Mouse (Mus musculus): ENCODE data around the gene Rspo3.
A peak's percentile ranks its signal among the peaks of the same experiment; 100 is the strongest.

Gene Rspo3

GRCm38 (mm10) chr10:29535546-29536260 lies at the start of gene Rspo3:
TSS of gene Rspo3 (minus strand) at chr10:29535867.
- DNase-seq (ENCODE audit: low spot score), result peak; percentile 15

DNA sequence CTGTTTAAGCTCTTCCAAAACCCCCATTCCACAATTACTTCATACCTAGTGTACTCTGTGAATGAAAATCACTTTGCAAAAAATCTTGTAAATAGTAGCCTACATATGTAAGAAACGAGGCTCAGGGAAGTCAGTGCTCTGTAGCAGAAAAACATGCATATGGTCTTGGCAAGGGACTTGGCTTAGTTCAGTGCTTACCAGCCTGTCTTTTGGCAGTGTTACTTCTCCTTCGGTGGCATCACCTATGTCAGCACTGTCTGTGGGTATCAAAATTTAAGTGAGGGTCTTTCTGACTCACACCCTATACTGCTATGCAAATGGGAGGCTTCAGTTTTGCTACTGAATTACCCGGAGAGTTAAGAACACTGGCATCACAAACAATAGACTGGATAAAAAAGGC lies 46.3 kb upstream of the Rspo3 start:
- DNase-seq (ENCODE audit: low spot score), result no peak

- DNase-seq (ENCODE audit: low spot score), result peak; percentile 17
These were observed 45.8 kb upstream of the Rspo3 start for GRCm38 (mm10) chr10:29581476-29581875.

GRCm38 (mm10) chr10:29555983-29556382 lies 20.3 kb upstream of the Rspo3 start:
- DNase-seq (ENCODE audit: low spot score), result no peak

GRCm38 (mm10) chr10:29554365-29554764 lies 18.7 kb upstream of the Rspo3 start:
- peak; percentile 9 for DNase-seq (ENCODE audit: low spot score)

GRCm38 (mm10) chr10:29542982-29543381 lies 7.3 kb upstream of the Rspo3 start:
- no peak for DNase-seq (ENCODE audit: low spot score)

- no peak for DNase-seq (ENCODE audit: low spot score)
These were observed 3.8 kb upstream of the Rspo3 start for GRCm38 (mm10) chr10:29539516-29539915.

DNA sequence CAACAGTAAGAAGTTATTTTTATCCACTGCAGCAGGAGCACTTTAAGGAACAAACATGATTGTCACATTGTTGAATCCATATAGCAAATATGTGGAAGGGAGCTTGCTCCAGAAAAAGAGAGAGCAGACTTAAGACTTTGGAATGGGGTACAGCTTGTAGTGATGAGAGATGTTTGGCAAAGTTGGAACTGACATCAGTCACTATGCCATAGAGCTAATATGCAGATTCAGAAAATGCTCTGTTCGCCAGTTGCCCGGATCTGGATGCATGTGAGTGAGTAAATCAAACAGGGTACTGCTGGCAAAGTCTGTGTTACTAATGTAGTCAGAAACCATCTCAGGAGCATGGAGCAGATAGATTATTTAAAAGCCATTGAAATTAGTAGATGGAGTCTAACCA lies 3.1 kb upstream of the Rspo3 start:
- DNase-seq (ENCODE audit: low spot score), result no peak

- no peak for DNase-seq (ENCODE audit: low spot score)
These were observed 838 bp downstream of the Rspo3 start for GRCm38 (mm10) chr10:29534830-29535227.

DNA sequence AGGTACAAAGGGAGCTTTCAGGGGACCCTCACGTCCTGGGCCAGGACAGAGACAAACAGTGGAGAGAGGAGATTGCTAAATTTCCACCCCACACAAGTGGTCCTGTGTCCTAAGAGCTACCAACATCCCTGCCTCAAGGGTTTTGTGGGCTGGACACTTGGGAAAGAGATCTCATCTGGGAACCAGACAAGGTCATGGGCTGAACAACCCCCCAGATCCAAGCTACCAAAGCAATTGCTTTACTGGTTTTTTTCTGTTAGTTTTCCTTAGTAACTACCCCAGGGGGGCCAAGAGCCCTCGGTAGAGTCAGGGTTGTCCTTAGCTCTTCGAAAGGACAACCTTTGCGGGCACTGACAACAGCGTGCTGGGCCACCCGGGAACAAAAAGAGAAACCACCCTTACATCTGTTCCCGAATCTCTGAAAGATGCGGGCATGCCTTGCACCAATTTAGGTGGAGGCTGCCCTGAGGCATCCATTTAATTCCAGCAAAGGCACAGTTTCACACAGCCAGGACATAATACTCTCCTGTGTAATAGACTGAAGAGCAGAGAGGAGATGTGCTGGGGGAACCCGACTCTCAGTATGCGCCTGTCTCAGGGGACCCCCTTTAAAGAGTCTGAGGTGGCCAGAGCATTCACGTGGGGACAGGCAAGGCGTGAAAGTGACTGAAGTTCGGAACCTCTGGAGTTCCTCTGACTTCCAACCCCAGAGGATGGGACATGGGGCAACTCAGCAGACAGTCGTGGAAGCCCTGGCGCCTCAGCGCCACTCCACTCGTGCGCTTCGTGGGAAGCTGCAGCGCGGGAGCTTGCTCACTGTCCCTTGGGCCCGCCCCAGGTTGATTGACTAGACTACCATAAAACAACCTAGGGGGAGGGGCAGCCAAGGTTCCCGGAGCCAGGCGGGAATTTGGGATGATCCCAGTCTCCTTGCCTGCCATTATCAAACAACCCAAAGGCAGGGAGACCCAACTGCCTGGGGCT lies 1.5 kb downstream of the Rspo3 start:
- peak; percentile 33 for DNase-seq (ENCODE audit: low spot score)

GRCm38 (mm10) chr10:29532821-29533715 lies 2.6 kb downstream of the Rspo3 start:
- DNase-seq (ENCODE audit: low spot score), result peak; percentile 77

GRCm38 (mm10) chr10:29513563-29513962 lies 22.1 kb downstream of the Rspo3 start:
- DNase-seq (ENCODE audit: low spot score), result no peak

DNA sequence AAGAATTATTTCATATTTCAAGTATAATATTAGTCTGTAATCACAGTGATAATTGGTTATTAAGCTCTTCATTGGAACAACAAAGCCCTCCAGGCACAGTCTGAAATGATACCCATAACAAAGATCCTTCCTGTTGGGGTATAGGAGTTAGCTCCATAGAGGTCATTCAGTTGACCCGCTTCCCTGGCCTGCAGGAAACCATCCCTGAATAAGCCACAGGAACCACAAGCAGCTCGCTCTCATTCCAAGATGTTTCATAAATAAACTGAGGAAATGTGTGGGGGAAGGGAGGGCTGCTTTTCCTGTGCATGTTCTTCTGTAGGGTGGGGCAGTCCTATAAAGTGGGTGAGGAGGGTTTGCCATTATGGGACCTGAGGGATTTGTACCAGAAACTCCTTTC lies 27.5 kb downstream of the Rspo3 start:
- no peak for DNase-seq (ENCODE audit: low spot score)

- DNase-seq (ENCODE audit: low spot score), result no peak
These were observed 38.4 kb downstream of the Rspo3 start for GRCm38 (mm10) chr10:29497205-29497822.

- DNase-seq (ENCODE audit: low spot score), result no peak
These were observed 41.7 kb downstream of the Rspo3 start for GRCm38 (mm10) chr10:29493996-29494395.

DNA sequence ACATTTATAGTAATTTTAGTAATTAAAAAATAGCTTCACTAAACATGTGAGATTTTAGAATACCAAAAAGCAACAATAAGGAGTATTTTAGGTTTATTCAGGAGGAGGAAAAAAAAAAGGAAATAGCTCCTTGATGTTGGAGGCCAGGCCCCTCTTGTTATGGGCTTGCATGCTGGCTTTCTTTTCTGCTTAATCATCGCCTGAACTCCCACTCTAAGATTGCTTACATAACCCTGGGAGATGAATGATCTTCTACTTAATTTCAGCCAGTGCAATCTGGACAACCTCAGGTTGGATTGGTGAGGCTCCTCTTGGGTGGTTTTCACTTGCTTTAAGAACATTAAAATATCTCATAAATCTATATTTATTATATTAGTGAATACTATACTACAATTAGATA lies 54.7 kb downstream of the Rspo3 start:
- no peak for DNase-seq (ENCODE audit: low spot score)

DNA sequence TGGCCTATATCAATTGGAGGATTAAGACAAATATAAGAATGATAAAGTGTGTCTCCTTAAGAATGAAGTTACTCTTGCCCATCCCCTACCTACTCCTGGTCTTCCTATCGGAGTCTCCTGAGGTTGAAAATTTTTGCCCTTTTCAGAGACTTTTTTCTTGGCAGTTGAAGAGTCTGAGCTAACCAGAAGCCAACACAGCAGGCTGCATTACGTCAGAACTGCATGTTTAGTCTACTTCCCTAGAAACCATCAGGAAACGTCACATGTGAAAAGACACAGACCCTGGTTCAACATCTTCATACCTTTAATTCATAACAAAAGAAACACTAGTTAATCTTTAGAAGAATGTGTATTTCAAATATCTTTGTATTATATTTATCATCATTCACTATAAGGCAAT lies 56.3 kb downstream of the Rspo3 start:
- no peak for DNase-seq (ENCODE audit: low spot score)

GRCm38 (mm10) chr10:29470454-29470853 lies 65.2 kb downstream of the Rspo3 start:
- no peak for DNase-seq (ENCODE audit: low spot score)

DNA sequence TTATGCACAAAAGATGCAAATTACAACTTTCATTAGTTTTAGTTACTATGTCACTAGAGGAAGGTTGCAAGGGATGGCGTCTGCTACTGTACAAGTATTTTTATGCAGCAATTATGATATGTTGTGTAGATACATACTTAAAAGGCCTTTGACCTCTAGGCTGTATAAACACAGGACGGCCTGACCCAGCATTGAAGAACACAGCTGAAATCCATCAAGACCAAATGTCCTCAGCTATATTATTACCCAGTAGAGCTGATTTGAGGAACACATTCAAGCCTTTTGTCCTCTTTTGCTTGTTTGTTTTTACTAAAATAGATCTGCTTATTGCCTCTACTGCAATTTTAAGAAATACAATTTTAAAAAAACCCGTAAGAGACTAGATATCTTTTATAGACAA lies 75.6 kb downstream of the Rspo3 start:
- DNase-seq (ENCODE audit: low spot score), result no peak

- DNase-seq (ENCODE audit: low spot score), result no peak
These were observed 76.0 kb downstream of the Rspo3 start for GRCm38 (mm10) chr10:29459632-29460031.

GRCm38 (mm10) chr10:29445076-29445475 lies 90.6 kb downstream of the Rspo3 start:
- DNase-seq (ENCODE audit: low spot score), result no peak

DNA sequence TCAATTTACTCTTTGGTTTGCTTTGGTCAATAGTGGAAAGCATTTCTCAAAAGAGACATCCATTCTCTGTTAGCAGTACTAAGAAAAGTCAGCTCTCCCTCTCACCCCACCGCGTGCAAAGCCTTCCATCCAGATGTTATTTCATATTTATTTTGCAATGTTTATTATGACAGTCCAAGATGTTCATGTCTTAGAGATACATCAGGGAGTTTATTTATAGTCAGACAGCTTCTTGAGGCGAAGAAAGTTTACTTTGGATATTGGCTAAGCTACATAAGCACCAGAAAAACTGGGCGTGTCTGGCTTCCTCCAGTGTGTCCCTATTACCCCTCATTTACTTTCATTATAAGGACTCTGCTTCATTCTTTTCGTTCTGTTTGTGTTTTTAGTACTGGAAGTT lies 94.4 kb downstream of the Rspo3 start:
- no peak for DNase-seq (ENCODE audit: low spot score)

All from layer of hippocampus, adult 11-12 months (tissue).